Mouse (Mus musculus): Measurements from ENCODE around the gene Gm20388. TPM values are rescaled to one million over a fixed set of nuclear protein-coding genes. Genes with fewer than 3 reads are reported as not detected.

Gm20388 gene
- total RNA-seq, 2 experiments from 2014 or later, result 10.7 TPM; not detected in 1

GRCm38 (mm10) chr8:121794151-121794550 is 1883.5 kb downstream of the Gm20388 start:
- no peak for DNase-seq (ENCODE audit: low spot score in 2 of 2)

GRCm38 (mm10) chr8:121795461-121795860 is 1884.8 kb downstream of the Gm20388 start:
- no peak for DNase-seq (ENCODE audit: low spot score in 2 of 2)

- DNase-seq (ENCODE audit: low spot score in 2 of 2), result no peak
Measured at GRCm38 (mm10) chr8:121796406-121796805, 1885.8 kb downstream of the Gm20388 start.

GRCm38 (mm10) chr8:121798401-121798800 is 1887.8 kb downstream of the Gm20388 start:
- DNase-seq (ENCODE audit: low spot score in 2 of 2), result no peak

- DNase-seq (ENCODE audit: low spot score in 2 of 2), result no peak
Measured at GRCm38 (mm10) chr8:121804829-121805228, 1894.2 kb downstream of the Gm20388 start.

GRCm38 (mm10) chr8:121806126-121806525 is 1895.5 kb downstream of the Gm20388 start:
- no peak for DNase-seq (ENCODE audit: low spot score in 2 of 2)

GRCm38 (mm10) chr8:121808032-121808431 is 1897.4 kb downstream of the Gm20388 start:
- DNase-seq (ENCODE audit: low spot score in 2 of 2), result no peak

- DNase-seq (ENCODE audit: low spot score in 2 of 2), result no peak
Measured at GRCm38 (mm10) chr8:121809524-121810155, 1899.0 kb downstream of the Gm20388 start.

GRCm38 (mm10) chr8:121811502-121811901 is 1900.9 kb downstream of the Gm20388 start:
- no peak for DNase-seq (ENCODE audit: low spot score in 2 of 2)

- no peak for DNase-seq (ENCODE audit: low spot score in 2 of 2)
Measured at GRCm38 (mm10) chr8:121811931-121812570, 1901.4 kb downstream of the Gm20388 start.

GRCm38 (mm10) chr8:121818226-121818625 is 1907.6 kb downstream of the Gm20388 start:
- DNase-seq (ENCODE audit: low spot score in 2 of 2), result no peak

- DNase-seq (ENCODE audit: low spot score in 2 of 2), result no peak
Measured at GRCm38 (mm10) chr8:121820840-121821239, 1910.2 kb downstream of the Gm20388 start.

GRCm38 (mm10) chr8:121821320-121821719 is 1910.7 kb downstream of the Gm20388 start:
- DNase-seq (ENCODE audit: low spot score in 2 of 2), result no peak

- DNase-seq (ENCODE audit: low spot score in 2 of 2), result no peak
Measured at GRCm38 (mm10) chr8:121821770-121822169, 1911.1 kb downstream of the Gm20388 start.

- no peak for DNase-seq (ENCODE audit: low spot score in 2 of 2)
Measured at GRCm38 (mm10) chr8:121827726-121828125, 1917.1 kb downstream of the Gm20388 start.

GRCm38 (mm10) chr8:121828376-121829023 is 1917.9 kb downstream of the Gm20388 start:
- no peak for DNase-seq (ENCODE audit: low spot score in 2 of 2)

- DNase-seq (ENCODE audit: low spot score in 2 of 2), result peak; percentile 84 to 92
Measured at GRCm38 (mm10) chr8:121829048-121829776, 1918.6 kb downstream of the Gm20388 start, which contains the start of gene Klhdc4. TSS of gene Klhdc4 (minus strand) at chr8:121829569.

- no peak for DNase-seq (ENCODE audit: low spot score in 2 of 2)
Measured at GRCm38 (mm10) chr8:121829777-121830362, 1919.2 kb downstream of the Gm20388 start.

GRCm38 (mm10) chr8:121832061-121832460 is 1921.4 kb downstream of the Gm20388 start:
- no peak for DNase-seq (ENCODE audit: low spot score in 2 of 2)

- DNase-seq (ENCODE audit: low spot score in 2 of 2), result peak; percentile 64 to 86
Measured at GRCm38 (mm10) chr8:121832503-121832902, 1921.9 kb downstream of the Gm20388 start.

GRCm38 (mm10) chr8:121841242-121841641 is 1930.6 kb downstream of the Gm20388 start:
- DNase-seq (ENCODE audit: low spot score in 2 of 2), result peak; percentile 48 to 80

All from layer of hippocampus, adult 18-20 months (tissue).